Mouse (Mus musculus) cortical plate, adult 2 months (tissue): Measurements from ENCODE around the gene Crtac1. TPM values are rescaled to one million over a fixed set of nuclear protein-coding genes. Genes with fewer than 3 reads are reported as not detected.
A peak's percentile ranks its signal among the peaks of the same experiment; 100 is the strongest.

Source experiments
- H3K27ac ChIP-seq: fragments of 200-500 bp; 2 replicates; pipeline ENCODE4 v1.5.1; 2012; ENCODE audit warnings: low read length, control low read depth, inconsistent platforms; ENCODE audit not compliant: insufficient read depth
- H3K4me1 ChIP-seq: fragments of 200-500 bp; 2 replicates; pipeline ENCODE4 v1.6.1; 2011; ENCODE audit warnings: low read length; ENCODE audit not compliant: control insufficient read depth, insufficient read depth
- H3K4me3 ChIP-seq: fragments of 200-500 bp; 2 replicates; pipeline ENCODE4 v1.5.1; 2011; ENCODE audit warnings: mild to moderate bottlenecking, low read length, control low read depth; ENCODE audit not compliant: insufficient read depth
- CTCF ChIP-seq: fragments of 200-500 bp; IDR thresholded peaks from 2 replicates; pipeline ENCODE4 v1.5.1; 2011; ENCODE audit warnings: mild to moderate bottlenecking, control low read depth, low read length; ENCODE audit not compliant: insufficient read depth; ENCODE audit errors: extremely low read depth
- POLR2A ChIP-seq: fragments of 200-500 bp; IDR thresholded peaks from 2 replicates; pipeline ENCODE4 v1.6.1; 2011; ENCODE audit warnings: mild to moderate bottlenecking, low read length, control low read depth; ENCODE audit not compliant: insufficient read depth; ENCODE audit errors: extremely low read depth
- polyA plus RNA-seq: library from polyadenylated mRNA; depleted of rRNA; stranded (reverse); fragments of >200 nt; gene quantifications from 2 replicates; pipeline ENCODE4 v1.2.3, GENCODE M21; 2012

Crtac1 gene
- polyA plus RNA-seq, 1 experiment = 48.1 TPM

DNA sequence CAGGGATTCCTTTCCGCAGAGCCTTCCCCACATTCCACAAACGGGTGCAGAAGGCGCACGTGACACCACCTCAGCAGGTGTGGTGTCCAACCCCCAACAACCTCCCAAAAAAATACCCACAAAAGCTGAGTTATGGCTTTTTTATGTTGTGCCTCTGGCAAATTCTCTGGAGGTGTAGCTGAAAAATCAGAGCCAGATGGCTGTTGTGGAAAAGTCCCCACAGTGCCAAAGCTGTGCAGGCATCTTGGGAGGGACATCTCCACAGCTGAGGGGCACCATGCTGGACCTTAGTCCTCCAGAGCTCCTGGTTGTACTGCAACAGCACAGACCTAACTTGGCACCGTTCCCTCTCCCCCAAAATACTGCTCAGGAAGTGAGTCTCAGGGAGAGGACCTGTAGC is 74.7 kb downstream of the Crtac1 start:
- TF ChIP-seq POLR2A = no peak
- TF ChIP-seq CTCF = no peak
- H3K4me1 ChIP-seq = peaks cover 4% of the 10 kb centered on the region
- no peak overlapping the region for H3K4me3 ChIP-seq
- no peak overlapping the region for H3K27ac ChIP-seq

DNA sequence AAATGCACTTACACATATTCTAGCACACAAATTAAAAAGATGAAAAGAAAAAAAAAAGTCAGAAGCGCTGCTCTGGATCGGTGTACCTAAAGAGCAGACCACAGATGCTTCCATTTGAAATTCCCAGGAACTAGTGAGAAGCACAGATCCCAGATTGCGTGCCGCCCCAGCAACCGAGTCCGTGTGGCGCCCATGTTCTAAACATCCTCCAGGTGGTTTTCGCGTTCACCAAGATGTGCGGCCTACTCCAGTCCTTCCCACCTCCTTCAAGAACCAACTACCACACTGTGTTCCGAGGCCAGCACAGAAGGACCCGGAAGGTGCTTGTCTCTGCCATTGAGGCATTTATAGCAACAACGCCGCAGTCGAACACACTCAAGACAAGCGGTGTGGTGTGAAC is 76.1 kb downstream of the Crtac1 start:
- peaks cover 4% of the 10 kb centered on the region for H3K4me1 ChIP-seq
- TF ChIP-seq POLR2A = no peak
- TF ChIP-seq CTCF = no peak
- H3K27ac ChIP-seq = no peak overlapping the region
- no peak overlapping the region for H3K4me3 ChIP-seq

DNA sequence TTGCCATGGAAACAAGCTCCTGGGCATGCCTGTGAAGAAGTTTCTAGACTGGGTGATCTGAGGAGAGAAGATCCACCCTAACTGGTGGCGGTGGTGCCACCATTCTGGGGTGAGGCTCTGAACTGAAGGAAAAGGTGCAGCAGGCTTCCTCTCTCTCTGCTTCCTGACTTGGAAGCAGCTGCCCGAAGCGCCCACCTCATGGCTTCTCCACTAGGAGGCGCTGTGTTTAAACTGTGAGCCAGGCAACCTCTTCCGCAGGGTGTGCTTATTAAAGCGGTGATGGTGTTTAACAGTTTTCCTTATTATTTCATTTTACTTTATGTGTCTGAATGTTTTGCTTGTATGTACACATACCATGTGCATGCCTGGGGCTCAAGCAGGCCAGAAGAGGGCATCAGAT is 90.4 kb downstream of the Crtac1 start:
- TF ChIP-seq POLR2A (no peak), CTCF (peak; percentile 38; the same call in 1 of the 2 replicates)
- no peak overlapping the region for H3K4me3 ChIP-seq
- H3K27ac ChIP-seq = no peak overlapping the region
- H3K4me1 ChIP-seq = no peaks in the 10 kb centered on the region

DNA sequence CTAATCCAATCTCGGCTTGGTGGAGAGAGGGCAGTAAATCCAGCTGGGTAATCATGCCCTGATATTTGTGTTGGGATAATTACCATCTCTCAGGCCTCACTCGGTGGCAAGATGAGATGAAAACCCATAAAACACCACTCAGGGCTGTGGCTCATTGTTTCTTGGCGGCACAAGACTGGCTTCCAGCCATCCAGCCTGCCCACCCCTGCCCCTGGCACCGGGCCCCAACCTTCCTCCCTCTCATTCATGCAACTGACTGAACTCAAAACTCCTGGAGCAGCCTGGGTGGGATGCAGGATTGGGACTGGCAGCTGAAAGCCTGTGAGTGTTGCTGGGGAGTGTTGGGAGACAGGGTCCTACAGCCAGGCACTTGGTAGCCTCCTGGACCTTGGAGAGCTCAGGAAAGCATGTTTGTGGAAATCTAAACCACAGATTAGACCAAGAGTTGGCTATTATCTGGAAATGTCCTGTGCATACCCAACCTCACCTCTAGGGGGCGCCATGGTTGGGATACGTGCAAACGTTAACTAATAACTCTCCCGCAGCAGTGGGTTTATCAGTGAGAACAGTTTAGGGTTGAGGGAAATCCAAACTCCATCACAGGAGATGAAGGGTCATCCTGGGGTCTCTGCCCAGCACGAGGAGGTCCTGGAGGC is 99.4 kb downstream of the Crtac1 start:
- H3K4me1 ChIP-seq = no peaks in the 10 kb centered on the region
- TF ChIP-seq CTCF (peak; percentile 63), POLR2A (no peak)

DNA sequence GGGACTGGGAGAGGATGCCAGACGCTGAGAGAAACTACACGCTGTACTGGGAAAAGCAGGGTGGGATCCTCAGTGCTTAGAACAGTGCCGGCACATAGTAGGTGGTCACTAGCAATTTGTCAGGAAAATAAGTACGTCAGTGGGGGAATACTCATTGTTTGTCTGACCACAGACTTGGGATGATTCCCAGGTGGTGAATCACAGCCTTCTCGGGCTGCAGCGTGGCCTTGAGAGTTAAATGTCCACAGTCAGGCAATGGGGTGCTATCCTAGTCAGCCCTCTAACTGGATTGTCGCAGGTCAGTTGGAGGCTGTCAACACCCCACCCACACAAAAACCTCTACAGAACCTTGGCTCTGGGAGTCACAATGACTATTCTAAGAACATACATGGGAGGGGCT is 100.1 kb downstream of the Crtac1 start:
- H3K27ac ChIP-seq = no peak overlapping the region
- TF ChIP-seq POLR2A (no peak), CTCF (no peak)
- no peak overlapping the region for H3K4me3 ChIP-seq
- no peaks in the 10 kb centered on the region for H3K4me1 ChIP-seq

More for the DNA sequence above, 99.4 kb downstream of the Crtac1 start:
- H3K27ac ChIP-seq = no peak overlapping the region
- no peak overlapping the region for H3K4me3 ChIP-seq

DNA sequence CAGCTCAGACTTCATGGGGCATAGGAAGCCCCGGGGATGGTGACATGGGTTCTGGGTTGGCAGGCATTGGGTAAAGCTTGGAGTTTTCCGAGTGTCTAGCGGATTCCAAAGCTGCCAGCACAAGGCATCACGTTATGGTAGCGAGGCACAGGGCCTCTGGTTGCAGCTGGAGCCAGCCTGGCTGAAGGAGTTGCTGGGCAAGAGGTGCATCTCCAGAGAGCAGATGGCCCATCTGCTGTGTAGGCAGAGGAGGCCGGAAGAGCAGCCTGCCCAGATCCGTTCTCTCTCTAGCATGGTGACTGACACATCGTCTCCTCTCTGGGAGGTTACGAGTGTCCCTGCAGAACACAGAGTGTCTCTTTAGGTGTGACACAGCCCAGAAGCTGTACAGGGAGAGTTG is 103.4 kb downstream of the Crtac1 start:
- no peak for TF ChIP-seq POLR2A
- H3K27ac ChIP-seq = no peak overlapping the region
- no peaks in the 10 kb centered on the region for H3K4me1 ChIP-seq
- no peak overlapping the region for H3K4me3 ChIP-seq

DNA sequence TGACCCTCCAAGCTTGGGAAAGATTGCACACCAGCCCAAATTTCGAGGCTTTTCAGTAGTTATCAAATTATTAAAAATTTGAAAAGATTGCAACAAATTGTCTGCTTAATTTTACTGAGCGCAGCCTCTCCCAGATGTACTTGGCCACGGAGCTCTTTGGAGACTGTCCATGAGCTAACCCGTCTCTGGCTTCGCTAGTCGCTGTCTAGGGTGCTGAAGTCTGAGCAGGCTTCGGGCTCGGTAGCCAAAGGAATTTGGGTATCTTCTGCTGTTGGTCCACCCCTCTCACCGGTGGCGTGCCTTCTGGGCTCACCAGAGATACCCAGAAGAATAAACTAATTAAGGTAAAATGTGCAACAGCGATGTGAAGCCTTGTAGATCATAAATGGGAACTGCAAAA is 105.7 kb downstream of the Crtac1 start:
- Histone ChIP-seq H3K4me3 (no peak overlapping the region), H3K27ac (no peak overlapping the region), H3K4me1 (no peaks in the 10 kb centered on the region)
- no peak for TF ChIP-seq CTCF
- TF ChIP-seq POLR2A = no peak

DNA sequence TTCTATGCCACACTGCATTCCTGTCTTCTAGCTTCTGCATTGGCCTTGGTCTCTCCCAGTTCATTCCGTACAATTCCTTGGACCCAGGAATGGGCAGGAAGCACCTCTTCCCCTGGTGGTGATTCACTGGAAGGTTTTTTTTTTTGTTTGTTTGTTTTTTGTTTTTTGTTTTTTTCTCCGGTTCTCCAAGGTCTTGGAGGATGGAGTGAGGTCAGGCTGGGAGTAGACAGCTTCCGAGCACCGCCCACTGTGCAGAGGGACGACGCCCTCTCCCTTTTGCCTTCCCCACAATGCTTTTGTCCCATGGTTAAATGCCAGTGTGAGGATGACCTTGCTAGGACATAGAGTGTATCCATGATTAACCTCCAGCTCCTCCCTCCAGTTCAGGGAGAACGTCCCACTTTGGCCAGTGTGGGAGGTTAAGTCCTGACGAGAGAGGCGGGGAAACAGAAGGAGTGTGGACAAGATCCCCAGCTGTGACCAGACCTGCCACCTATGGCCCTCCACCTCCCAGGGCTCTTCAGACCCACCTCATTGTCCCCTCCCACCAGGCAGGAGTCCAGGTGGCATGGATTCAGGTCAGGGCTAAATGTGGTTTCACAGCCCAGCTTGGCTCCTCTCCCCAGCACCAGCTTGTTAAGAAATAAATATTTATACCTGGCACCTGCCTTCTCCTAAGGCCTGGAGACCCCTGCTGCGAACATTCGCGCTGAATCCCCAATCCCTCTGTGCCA is 109.1 kb downstream of the Crtac1 start:
- Histone ChIP-seq H3K4me1 (no peaks in the 10 kb centered on the region), H3K27ac (no peak overlapping the region), H3K4me3 (no peak overlapping the region)
- TF ChIP-seq CTCF (no peak), POLR2A (no peak)

DNA sequence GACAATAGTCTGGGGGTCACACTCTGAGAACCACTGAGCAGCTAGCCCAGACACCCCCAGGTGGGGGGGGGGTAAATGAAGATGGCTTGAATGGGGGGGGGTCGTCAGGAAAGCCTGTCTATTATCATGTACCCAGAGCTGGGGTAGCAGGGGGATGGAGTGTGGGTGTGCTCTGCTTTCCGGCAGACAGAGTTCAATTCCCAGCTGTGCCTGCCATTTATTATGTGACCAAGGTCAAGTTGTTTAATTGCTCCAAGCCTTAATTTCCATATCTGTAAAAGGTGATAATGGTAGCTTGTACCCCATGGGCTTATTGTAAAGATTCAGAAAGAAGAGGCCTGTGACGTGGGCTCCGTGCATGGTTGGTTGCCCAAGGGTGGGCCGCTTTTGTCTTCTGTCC is 109.6 kb downstream of the Crtac1 start:
- H3K27ac ChIP-seq = no peak overlapping the region
- H3K4me1 ChIP-seq = no peaks in the 10 kb centered on the region
- no peak overlapping the region for H3K4me3 ChIP-seq
- no peak for TF ChIP-seq CTCF
- TF ChIP-seq POLR2A = no peak

DNA sequence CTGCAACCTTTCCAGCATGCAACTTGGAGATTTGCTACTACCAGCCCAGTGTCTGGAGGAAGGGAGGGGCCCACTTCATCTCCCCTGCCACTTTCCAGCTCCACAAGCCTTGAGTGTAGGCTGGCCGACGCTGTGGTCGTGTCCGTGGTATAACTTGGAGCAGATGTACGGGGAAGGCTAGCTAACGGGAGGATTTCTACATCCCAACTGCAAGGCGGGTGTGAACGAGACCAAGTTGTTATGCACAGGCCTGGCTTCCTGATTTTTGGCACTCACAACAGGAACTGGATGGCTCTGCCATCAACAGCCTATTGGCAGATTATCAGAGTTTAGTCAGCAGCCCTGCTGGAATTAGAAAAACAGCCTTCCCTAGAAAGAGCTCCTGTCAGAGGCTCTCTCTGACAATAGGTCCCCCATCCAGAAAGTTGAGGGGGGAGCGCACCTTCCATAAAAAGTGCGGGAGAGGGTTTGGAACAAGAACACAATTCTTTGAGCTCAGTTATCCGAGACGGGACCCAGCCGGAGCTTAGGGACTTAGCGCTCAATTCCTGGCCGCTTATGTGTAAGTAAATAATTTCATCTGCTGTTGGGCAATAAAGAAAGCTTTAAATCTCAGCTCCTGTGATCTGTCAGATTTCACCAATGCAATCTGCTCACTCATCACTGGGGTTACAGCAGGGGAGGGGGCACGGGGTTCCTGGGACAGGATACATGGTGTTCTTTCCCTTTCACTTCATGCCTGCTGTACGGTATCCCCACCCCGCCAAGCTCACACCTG is 113.7 kb downstream of the Crtac1 start:
- Histone ChIP-seq H3K4me3 (no peak overlapping the region), H3K4me1 (no peaks in the 10 kb centered on the region), H3K27ac (no peak overlapping the region; the same call in 1 of the 2 replicates)
- TF ChIP-seq CTCF (no peak), POLR2A (no peak)
